Mouse (Mus musculus) stomach, postnatal 0 days (tissue): Measurements from ENCODE around the gene Gsk3a. TPM values are rescaled to one million over a fixed set of nuclear protein-coding genes. Genes with fewer than 3 reads are reported as not detected.

ENCODE experiments used
- ATAC-seq: fragments of 200-750 bp; cut with Nextera tagmentation; 2 replicates; pipeline ENCODE4 v1.8.0; 2017; ENCODE audit not compliant: low FRiP score, low TSS enrichment
- DNase-seq: peaks from one replicate; pipeline ENCODE4 v3.0.0-alpha.2; 2016; ENCODE audit warnings: low spot score
- H3K27ac ChIP-seq: fragments of 300-500 bp; sonication (generic); replicated peaks from 2 replicates; pipeline ENCODE4 v1.5.1; 2014; ENCODE audit warnings: mild to moderate bottlenecking, control low read depth
- H3K27me3 ChIP-seq: fragments of 300-500 bp; sonication (generic); 2 replicates; pipeline ENCODE4 v1.6.1; 2014; ENCODE audit warnings: low read length; ENCODE audit not compliant: control insufficient read depth, insufficient read depth
- H3K36me3 ChIP-seq: fragments of 300-500 bp; sonication (generic); 2 replicates; pipeline ENCODE4 v1.6.1; 2014; ENCODE audit warnings: low read length, mixed read lengths; ENCODE audit not compliant: control insufficient read depth, insufficient read depth
- H3K4me1 ChIP-seq: fragments of 300-500 bp; sonication (generic); replicated peaks from 2 replicates; pipeline ENCODE4 v1.6.1; 2014; ENCODE audit warnings: antibody characterized with exemption; ENCODE audit not compliant: control insufficient read depth, insufficient read depth
- H3K4me2 ChIP-seq: fragments of 300-500 bp; sonication (generic); replicated peaks from 2 replicates; pipeline ENCODE4 v1.6.1; 2014; ENCODE audit warnings: low read depth, mild to moderate bottlenecking, control low read depth, moderate library complexity
- H3K4me3 ChIP-seq: fragments of 300-500 bp; sonication (generic); 2 replicates; pipeline ENCODE4 v1.5.1; 2014; ENCODE audit warnings: low read depth, low read length, control low read depth
- H3K9ac ChIP-seq: fragments of 300-500 bp; sonication (generic); 2 replicates; pipeline ENCODE4 v1.6.1; 2014; ENCODE audit warnings: mild to moderate bottlenecking, low read length, control low read depth, mixed read lengths
- H3K9me3 ChIP-seq: fragments of 300-500 bp; sonication (generic); 2 replicates; pipeline ENCODE4 v1.6.1; 2016; ENCODE audit warnings: low read length; ENCODE audit not compliant: control insufficient read depth
- CTCF ChIP-seq: IDR thresholded peaks from 2 replicates; pipeline ENCODE4 v1.5.1; 2016; ENCODE audit warnings: antibody characterized with exemption, low read depth, mild to moderate bottlenecking, moderate library complexity
- EP300 ChIP-seq: optimal IDR thresholded peaks from 2 replicates; pipeline ENCODE3; 2016; ENCODE audit warnings: antibody characterized with exemption
- WGBS: fragments of 180-500 bp; shearing (Covaris S2); extraction: QIAGEN DNeasy Blood & Tissue Kit; methylation state at CpG from one replicate; pipeline ENCODE4 v1.1.7; 2014; 5-methylcytosine and 5-hydroxymethylcytosine counted together
- polyA plus RNA-seq: library from polyadenylated mRNA; unstranded; fragments of >200 nt; fragmentation: Nextera tagmentation; extraction: Ambion mirVana; gene quantifications from 2 replicates; pipeline ENCODE4 v1.2.1, GENCODE M21; 2015

Gsk3a gene
- polyA plus RNA-seq, 1 experiment from 2014 or later, result 5.1 TPM

GRCm38 (mm10) chr7:25190806-25191205 is 46.8 kb downstream of the Gsk3a start:
- DNase-seq (no peak), ATAC-seq (no peak)

GRCm38 (mm10) chr7:25187662-25188650 is 49.7 kb downstream of the Gsk3a start:
- 28% methylated on average over 21 of the region's 21 CpGs for WGBS
- peak; percentile 98 for TF ChIP-seq CTCF
- TF ChIP-seq EP300, result no peak
- ATAC-seq, result peak; percentile 85
- Histone ChIP-seq H3K4me2 (no peak overlapping the region), H3K4me3 (no peak overlapping the region), H3K27ac (no peak overlapping the region), H3K27me3 (no peaks in the 10 kb centered on the region; the same call in 1 of the 2 replicates), H3K9me3 (no peaks in the 10 kb centered on the region), H3K9ac (no peak overlapping the region), H3K36me3 (no peaks in the 10 kb centered on the region), H3K4me1 (no peaks in the 10 kb centered on the region)
- peak; percentile 86 for DNase-seq

More at GRCm38 (mm10) chr7:25190806-25191205, 46.8 kb downstream of the Gsk3a start:
- no peak overlapping the region for H3K27ac ChIP-seq
- H3K4me2 ChIP-seq, result no peak overlapping the region
- TF ChIP-seq CTCF (no peak), EP300 (no peak)
- H3K36me3 ChIP-seq, result no peaks in the 10 kb centered on the region
- H3K4me1 ChIP-seq, result no peaks in the 10 kb centered on the region
- H3K9ac ChIP-seq, result no peak overlapping the region
- 82% methylated on average over 11 of the region's 11 CpGs for WGBS
- H3K4me3 ChIP-seq, result no peak overlapping the region
- no peaks in the 10 kb centered on the region for H3K9me3 ChIP-seq
- H3K27me3 ChIP-seq, result no peaks in the 10 kb centered on the region

DNA sequence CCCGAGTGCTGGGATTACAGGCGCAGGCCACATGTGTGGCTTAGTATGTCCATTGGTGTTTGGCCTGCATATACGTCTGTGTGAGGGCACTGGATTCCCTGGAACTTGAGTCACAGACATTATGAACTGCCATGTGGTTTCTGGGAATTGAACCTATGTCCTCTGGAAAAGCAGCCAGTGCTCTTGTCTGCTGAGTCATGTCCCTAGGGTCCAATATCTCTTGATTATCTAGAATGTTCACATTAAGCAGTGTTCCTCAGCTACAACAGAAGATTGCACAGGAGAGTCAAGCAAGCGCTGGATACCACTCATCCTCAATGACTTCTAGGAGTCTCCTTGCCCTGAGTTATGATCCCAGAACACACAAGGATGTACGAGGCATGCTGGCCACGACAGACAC is 53.6 kb downstream of the Gsk3a start:
- Histone ChIP-seq H3K27ac (no peak overlapping the region), H3K4me1 (no peaks in the 10 kb centered on the region; the same call in 1 of the 2 replicates), H3K4me2 (no peak overlapping the region), H3K27me3 (peaks cover 14% of the 10 kb centered on the region; the same call in 1 of the 2 replicates), H3K9ac (no peak overlapping the region), H3K36me3 (no peaks in the 10 kb centered on the region), H3K9me3 (no peaks in the 10 kb centered on the region), H3K4me3 (no peak overlapping the region)
- ATAC-seq (no peak), DNase-seq (no peak)
- no peak for TF ChIP-seq EP300
- no peak for TF ChIP-seq CTCF
- 76% methylated on average over 6 of the region's 6 CpGs for WGBS

DNA sequence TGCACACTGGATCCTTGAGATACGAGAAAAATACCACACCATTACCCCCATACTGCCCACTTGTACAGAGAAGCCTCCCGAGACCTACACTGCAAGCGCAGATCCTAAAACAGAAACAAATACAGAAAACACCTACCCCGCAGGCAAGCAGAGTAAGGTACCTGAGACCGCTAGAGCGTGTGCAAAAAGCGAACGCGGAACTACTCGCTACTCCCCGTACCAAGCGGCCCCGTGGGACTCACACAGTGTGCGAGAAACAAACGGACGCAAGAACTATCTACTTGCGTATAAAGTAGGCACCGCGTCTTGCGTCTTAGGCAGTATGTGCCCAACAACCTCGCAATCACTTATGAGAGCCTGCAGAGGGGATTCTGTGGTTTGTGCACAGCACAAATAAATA is 55.8 kb downstream of the Gsk3a start:
- no peaks in the 10 kb centered on the region for H3K9me3 ChIP-seq
- no peak for TF ChIP-seq EP300
- no peak for TF ChIP-seq CTCF
- no peaks in the 10 kb centered on the region; the same call in 1 of the 2 replicates for H3K4me1 ChIP-seq
- no peak overlapping the region for H3K4me3 ChIP-seq
- H3K36me3 ChIP-seq, result no peaks in the 10 kb centered on the region
- no peak for DNase-seq
- H3K27me3 ChIP-seq, result peaks cover 22% of the 10 kb centered on the region; the same call in 1 of the 2 replicates
- no peak for ATAC-seq
- H3K4me2 ChIP-seq, result no peak overlapping the region
- no peak overlapping the region for H3K9ac ChIP-seq
- WGBS, result 9% methylated on average over 21 of the region's 21 CpGs
- no peak overlapping the region for H3K27ac ChIP-seq

- no peaks in the 10 kb centered on the region; the same call in 1 of the 2 replicates for H3K4me1 ChIP-seq
- no peak overlapping the region for H3K9ac ChIP-seq
- H3K27me3 ChIP-seq, result peaks cover 26% of the 10 kb centered on the region; the same call in 1 of the 2 replicates
- H3K27ac ChIP-seq, result no peak overlapping the region
- H3K4me2 ChIP-seq, result no peak overlapping the region
- TF ChIP-seq CTCF, result peak; percentile 70
- TF ChIP-seq EP300, result no peak
- H3K4me3 ChIP-seq, result no peak overlapping the region
- H3K36me3 ChIP-seq, result no peaks in the 10 kb centered on the region
- ATAC-seq (no peak), DNase-seq (no peak)
- 1% methylated on average over 15 of the region's 15 CpGs for WGBS
- no peaks in the 10 kb centered on the region for H3K9me3 ChIP-seq
Measured at GRCm38 (mm10) chr7:25181331-25181790, 56.3 kb downstream of the Gsk3a start.

- no peaks in the 10 kb centered on the region for H3K36me3 ChIP-seq
- no peaks in the 10 kb centered on the region for H3K9me3 ChIP-seq
- peaks cover 26% of the 10 kb centered on the region; the same call in 1 of the 2 replicates for H3K27me3 ChIP-seq
- TF ChIP-seq CTCF (no peak), EP300 (no peak)
- no peak overlapping the region for H3K4me3 ChIP-seq
- no peak overlapping the region for H3K27ac ChIP-seq
- DNase-seq, result no peak
- 6% methylated on average over 6 of the region's 6 CpGs for WGBS
- H3K9ac ChIP-seq, result no peak overlapping the region
- no peak for ATAC-seq
- H3K4me2 ChIP-seq, result no peak overlapping the region
- no peaks in the 10 kb centered on the region; the same call in 1 of the 2 replicates for H3K4me1 ChIP-seq
Measured at GRCm38 (mm10) chr7:25180512-25180911, 57.1 kb downstream of the Gsk3a start.
